Mouse (Mus musculus): ENCODE measurements around the gene Derl3. TPM values are rescaled to one million over a fixed set of nuclear protein-coding genes. Genes with fewer than 3 reads are reported as not detected.
"Not testable (repeated sequence)": the region's sequence is repeated elsewhere in the genome, so short reads cannot be mapped to it uniquely, and the experiment has no call there.

The Derl3 gene
- polyA plus RNA-seq, 1 experiment from 2014 or later, result 2.9 TPM

DNA sequence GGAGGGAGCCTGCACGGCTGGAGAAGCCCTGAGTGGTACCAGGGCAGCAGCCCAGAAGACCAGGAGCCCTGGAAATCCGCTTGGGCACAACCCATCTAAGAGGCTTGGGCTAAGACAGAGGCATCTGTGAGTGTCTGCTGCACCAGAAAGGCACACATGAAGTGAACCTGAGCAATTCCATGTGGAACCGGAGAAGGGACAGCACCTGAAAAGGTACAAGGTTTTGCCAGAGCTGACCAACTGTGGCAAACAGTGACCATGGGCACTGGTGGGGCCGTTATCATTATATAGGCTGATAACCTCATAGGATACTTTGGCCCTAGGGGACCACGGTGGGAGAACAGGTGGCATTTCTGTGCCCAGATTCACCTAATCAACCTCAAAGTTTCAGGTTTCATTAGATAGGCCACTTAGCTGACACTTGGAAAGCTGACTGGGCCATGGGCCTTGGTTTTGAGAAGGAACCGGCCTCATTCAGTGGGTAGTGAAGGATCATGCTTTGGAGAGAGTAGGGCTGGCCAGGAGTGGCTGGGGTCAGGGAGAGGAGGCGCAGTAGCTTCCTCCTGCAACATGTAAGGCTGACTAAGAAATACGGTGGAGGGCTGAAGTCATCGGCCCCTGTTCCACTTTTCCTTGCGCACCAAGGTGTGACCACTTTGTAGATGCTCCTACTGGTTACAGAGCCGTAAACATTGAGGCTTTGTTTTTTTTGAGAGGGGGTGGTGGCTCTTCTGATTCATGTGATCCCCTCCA is 36.9 kb upstream of the Derl3 start:
- Histone ChIP-seq H3K4me1 (replicated peaks) (peaks cover 38% of the 10 kb centered on the region), H3K27me3 (no peaks in the 10 kb centered on the region), H3K27ac (replicated peaks) (no peak overlapping the region), H3K4me3 (no peak overlapping the region), H3K36me3 (peaks cover 20% of the 10 kb centered on the region), H3K4me2 (no peak overlapping the region), H3K9ac (no peak overlapping the region), H3K9me3 (no peaks in the 10 kb centered on the region; the same call in 1 of the 2 replicates)
- WGBS, result 83% methylated on average over 11 of the region's 11 CpGs
- ATAC-seq (ENCODE audit: low read depth), result no peak

DNA sequence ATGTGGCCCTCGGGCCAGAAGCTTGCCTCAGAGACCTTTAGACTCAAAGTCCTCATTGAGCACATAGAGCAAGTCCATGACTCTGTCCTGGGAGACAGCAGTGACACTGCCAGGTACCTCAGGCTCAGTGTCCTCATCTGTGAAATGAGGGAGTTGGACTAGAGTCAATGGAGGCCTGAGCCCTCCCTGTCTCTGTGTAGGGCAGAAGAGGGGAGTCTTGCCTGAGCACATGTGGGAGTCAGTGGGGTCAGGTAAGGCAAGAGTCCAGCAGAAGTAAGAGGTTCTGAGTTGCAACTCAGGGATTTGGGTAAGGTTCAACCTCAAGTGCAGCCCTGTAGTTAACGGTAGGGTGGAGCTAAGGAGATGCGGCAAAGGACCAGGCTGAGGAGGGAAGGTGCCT is 36.2 kb upstream of the Derl3 start:
- no peak overlapping the region for H3K9ac ChIP-seq
- H3K36me3 ChIP-seq, result peaks cover 20% of the 10 kb centered on the region
- H3K9me3 ChIP-seq, result no peaks in the 10 kb centered on the region; the same call in 1 of the 2 replicates
- no peak overlapping the region for H3K4me2 ChIP-seq
- peaks cover 36% of the 10 kb centered on the region for H3K4me1 ChIP-seq (replicated peaks)
- WGBS, result 88% methylated on average over 3 of the region's 3 CpGs
- no peaks in the 10 kb centered on the region for H3K27me3 ChIP-seq
- no peak overlapping the region for H3K27ac ChIP-seq (replicated peaks)
- H3K4me3 ChIP-seq, result no peak overlapping the region
- no peak for ATAC-seq (ENCODE audit: low read depth)

DNA sequence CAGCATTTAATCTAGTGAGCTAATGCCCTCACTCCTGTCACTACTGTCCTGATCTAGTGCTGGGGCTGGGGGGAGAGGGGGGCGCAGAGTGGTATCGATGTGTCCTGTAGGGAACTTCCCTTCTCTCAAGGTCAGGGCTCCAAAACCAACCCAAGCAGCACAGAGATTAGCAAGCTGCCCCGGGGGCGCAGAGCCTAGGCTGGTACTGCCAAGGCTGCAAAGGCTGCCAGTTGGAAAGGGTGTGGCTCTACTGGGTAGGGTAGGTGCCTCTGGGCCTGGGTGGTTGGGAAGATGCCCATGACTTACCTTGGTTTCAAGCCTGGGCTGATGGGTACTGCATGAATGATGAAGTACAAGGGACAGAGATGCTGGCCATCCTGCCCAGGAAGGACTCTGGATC is 35.6 kb upstream of the Derl3 start:
- Histone ChIP-seq H3K4me3 (no peak overlapping the region), H3K9ac (0 out of 2 replicates have a peak overlapping the region, but pooled peaks have one; percentile 93), H3K27me3 (no peaks in the 10 kb centered on the region), H3K9me3 (no peaks in the 10 kb centered on the region; the same call in 1 of the 2 replicates), H3K4me2 (0 out of 2 replicates have a peak overlapping the region, but pooled peaks have one; percentile 71), H3K27ac (replicated peaks) (no peak overlapping the region), H3K4me1 (replicated peaks) (peaks cover 36% of the 10 kb centered on the region), H3K36me3 (peaks cover 20% of the 10 kb centered on the region)
- no peak for ATAC-seq (ENCODE audit: low read depth)
- 99% methylated on average over 4 of the region's 4 CpGs for WGBS

DNA sequence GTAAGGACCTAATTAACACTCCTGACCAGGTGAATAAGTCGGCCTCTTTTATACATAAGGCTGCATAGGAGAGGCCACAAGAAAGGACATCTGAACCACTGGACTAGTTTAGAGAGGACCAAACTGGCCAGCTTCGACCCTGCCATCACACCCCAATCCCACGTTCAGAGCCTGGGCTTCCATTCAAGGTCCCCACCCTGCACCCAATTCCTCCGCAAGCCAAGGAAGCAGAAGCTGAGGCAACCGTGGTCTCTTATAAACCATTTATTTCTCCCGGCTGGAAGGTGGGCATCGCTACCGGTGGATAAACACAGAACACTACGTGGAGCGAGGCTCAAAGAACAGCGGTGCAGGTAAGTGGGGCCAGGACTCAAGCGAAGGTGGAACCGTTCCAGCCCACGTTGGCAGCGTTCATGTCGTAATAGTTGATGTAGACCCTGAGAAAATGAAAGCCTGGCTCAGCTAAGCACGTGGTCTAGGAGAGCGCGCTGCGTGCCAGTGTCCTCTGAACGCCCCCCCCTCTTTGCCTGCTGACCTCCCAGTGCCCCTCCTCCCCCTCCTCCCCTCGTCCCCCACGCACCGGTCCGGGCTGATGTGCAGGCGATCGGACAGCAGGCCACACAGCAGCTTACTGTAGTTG is 34.0 kb upstream of the Derl3 start:
- peaks cover 20% of the 10 kb centered on the region for H3K36me3 ChIP-seq
- no peaks in the 10 kb centered on the region for H3K9me3 ChIP-seq
- peak overlapping the region; percentile 79 for H3K4me3 ChIP-seq
- H3K4me2 ChIP-seq, result peak overlapping the region; percentile 71
- peak overlapping the region; percentile 97 for H3K27ac ChIP-seq (replicated peaks)
- H3K9ac ChIP-seq, result peak overlapping the region; percentile 93
- H3K4me1 ChIP-seq (replicated peaks), result peaks cover 36% of the 10 kb centered on the region
- WGBS, result 2% methylated on average over 26 of the region's 27 CpGs
- peak; percentile 83 for ATAC-seq (ENCODE audit: low read depth)
- H3K27me3 ChIP-seq, result no peaks in the 10 kb centered on the region

DNA sequence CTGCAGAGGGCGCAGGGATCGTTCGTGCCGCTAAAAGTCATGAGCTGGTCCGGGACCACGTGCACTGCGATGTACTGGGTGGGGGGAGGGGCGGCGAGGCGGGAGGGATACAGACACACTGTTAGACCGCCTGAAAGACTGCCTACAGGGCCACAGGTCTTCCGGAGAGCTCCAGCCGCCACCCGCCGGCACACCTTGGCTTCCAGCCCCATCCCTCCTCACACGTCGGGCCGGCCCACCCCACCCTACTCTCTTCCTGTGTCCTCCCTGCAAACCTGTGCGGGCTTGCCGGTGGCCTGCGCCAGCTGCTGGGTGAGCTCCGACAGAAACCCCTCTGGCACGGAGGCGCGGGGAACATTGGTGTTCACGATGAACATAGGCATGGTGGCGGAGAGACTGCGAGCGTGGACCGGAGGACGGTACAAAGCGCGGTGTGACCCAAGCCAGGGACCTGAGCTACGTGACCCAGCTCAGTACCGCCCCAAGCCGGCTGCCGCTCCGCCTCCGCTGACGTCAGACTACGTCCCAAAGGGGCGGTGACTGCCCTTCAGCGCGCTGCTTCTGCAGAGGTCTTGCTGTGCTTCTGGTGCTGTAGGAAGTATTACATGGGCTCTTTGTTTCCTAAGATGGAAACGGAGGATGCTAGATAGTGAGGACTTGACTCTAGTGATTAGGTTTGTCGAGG is 33.3 kb upstream of the Derl3 start, which contains the start of gene Mif:
Gene Mif, minus strand, starts transcription at position 455 of the 685 bp plus-strand sequence.
- Histone ChIP-seq H3K9ac (peak within 1 kb of the TSS; percentile 93), H3K4me3 (peak within 1 kb of the TSS; percentile 79), H3K27ac (replicated peaks) (peak within 1 kb of the TSS; percentile 97), H3K4me1 (replicated peaks) (peaks cover 36% of the 10 kb centered on the region), H3K36me3 (peaks cover 20% of the 10 kb centered on the region), H3K4me2 (peak within 1 kb of the TSS; percentile 71)
- WGBS, result under 1% methylated on average over 46 of the region's 46 CpGs
- peak; percentile 97 for ATAC-seq (ENCODE audit: low read depth)
- not testable (repeated sequence) for H3K27me3 ChIP-seq, H3K9me3 ChIP-seq

DNA sequence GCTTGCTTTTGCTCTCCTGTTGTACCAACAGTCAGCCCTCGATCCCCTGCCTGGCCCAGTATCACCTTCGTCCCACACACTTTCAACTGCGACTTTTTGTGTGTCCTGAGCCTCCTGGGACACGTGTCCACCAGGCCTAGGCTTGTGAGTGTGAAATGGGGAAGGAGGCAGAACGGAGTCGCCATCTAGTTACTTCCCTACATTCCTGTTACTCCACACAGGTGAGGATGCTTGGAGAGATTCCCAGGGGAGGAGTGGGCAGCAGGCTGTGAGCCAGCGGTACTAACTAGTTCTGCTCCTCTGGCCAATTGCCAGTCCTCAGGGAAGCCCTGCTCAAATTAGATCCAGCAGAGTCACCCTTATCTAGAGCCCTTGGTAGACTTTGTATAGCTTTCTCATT is 32.5 kb upstream of the Derl3 start:
- peak overlapping the region; percentile 71 for H3K4me2 ChIP-seq
- peak overlapping the region; percentile 79; the same call in 1 of the 2 replicates for H3K4me3 ChIP-seq
- 34% methylated on average over 7 of the region's 7 CpGs for WGBS
- H3K9ac ChIP-seq, result peak overlapping the region; percentile 93; the same call in 1 of the 2 replicates
- H3K9me3 ChIP-seq, result no peaks in the 10 kb centered on the region
- peak overlapping the region; percentile 97 for H3K27ac ChIP-seq (replicated peaks)
- H3K36me3 ChIP-seq, result peaks cover 20% of the 10 kb centered on the region
- peaks cover 36% of the 10 kb centered on the region for H3K4me1 ChIP-seq (replicated peaks)
- no peaks in the 10 kb centered on the region for H3K27me3 ChIP-seq
- no peak for ATAC-seq (ENCODE audit: low read depth)

DNA sequence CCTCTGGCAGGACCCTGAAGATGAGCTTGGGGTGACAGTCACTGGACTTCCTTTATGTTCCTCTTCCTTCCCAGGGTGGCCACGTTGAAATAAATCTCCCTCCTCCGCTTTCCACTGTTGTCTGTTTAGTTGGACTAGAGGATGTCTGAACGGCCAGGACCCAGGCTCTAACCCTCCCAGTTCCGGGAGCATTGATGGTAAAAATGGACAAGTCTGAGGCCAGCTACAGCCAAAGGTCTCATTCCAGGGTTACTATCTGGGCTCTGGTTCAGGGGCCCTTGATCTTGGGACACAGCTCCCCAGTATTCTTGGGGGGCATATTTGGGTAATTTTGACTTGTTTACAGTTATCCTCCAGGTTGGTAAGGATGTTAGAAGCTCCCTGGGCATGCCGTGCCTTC is 31.6 kb upstream of the Derl3 start:
- WGBS, result 66% methylated on average over 5 of the region's 5 CpGs
- no peak for ATAC-seq (ENCODE audit: low read depth)

DNA sequence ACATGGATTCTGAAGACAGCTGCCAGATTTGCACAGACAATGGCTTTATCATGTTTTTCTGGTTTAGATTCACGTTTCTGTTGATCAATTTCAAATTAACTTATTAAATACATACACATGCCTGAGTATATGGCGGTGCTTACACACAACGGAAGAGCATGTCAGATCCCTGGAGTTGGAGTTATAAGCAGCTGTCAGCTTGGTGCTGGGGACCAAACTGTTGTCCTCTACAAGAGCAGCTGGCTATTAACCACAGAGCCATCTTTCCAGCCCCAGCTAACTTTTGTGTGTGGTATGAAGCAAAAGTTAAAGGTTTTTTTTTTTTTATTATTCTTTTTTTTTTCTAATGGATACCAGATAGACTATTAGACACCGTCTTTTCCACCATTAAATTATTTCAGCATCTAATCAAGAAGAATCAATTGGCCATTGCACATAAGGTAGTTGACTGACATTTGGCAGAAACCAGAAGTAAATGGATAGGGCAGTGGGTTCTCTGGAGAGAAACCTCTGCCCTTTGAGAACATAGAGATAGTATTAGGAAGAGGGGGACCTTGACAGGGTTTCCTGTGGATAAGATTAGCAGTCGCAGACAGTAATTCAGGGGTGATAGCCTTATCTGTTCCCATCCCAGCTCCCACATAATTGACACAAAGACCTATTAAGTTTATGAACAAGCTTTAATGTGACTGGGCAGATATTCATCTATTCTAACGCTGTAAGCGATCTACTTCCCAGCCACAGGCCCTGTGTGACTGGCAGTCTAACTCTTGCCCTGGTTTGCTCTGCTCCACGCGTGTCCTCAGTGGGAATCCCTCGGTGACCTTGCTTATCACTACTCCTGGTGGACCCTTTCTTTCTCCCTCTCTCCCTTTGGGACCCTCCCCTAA is 20.9 kb upstream of the Derl3 start:
- WGBS, result 37% methylated on average over 10 of the region's 10 CpGs
- no peaks in the 10 kb centered on the region for H3K27me3 ChIP-seq
- peak overlapping the region; percentile 70 for H3K4me2 ChIP-seq
- peak overlapping the region; percentile 32 for H3K4me3 ChIP-seq
- peak overlapping the region; percentile 92 for H3K27ac ChIP-seq (replicated peaks)
- H3K9me3 ChIP-seq, result no peaks in the 10 kb centered on the region
- peak overlapping the region; percentile 67 for H3K9ac ChIP-seq
- peak; percentile 30 for ATAC-seq (ENCODE audit: low read depth)
- H3K4me1 ChIP-seq (replicated peaks), result peaks cover 21% of the 10 kb centered on the region
- H3K36me3 ChIP-seq, result no peaks in the 10 kb centered on the region

More for the DNA sequence above, 31.6 kb upstream of the Derl3 start:
- H3K4me2 ChIP-seq, result no peak overlapping the region
- H3K4me1 ChIP-seq (replicated peaks), result peaks cover 36% of the 10 kb centered on the region
- H3K27me3 ChIP-seq, result no peaks in the 10 kb centered on the region
- no peak overlapping the region for H3K4me3 ChIP-seq
- H3K36me3 ChIP-seq, result peaks cover 18% of the 10 kb centered on the region
- H3K9ac ChIP-seq, result no peak overlapping the region
- H3K9me3 ChIP-seq, result no peaks in the 10 kb centered on the region
- no peak overlapping the region for H3K27ac ChIP-seq (replicated peaks)

DNA sequence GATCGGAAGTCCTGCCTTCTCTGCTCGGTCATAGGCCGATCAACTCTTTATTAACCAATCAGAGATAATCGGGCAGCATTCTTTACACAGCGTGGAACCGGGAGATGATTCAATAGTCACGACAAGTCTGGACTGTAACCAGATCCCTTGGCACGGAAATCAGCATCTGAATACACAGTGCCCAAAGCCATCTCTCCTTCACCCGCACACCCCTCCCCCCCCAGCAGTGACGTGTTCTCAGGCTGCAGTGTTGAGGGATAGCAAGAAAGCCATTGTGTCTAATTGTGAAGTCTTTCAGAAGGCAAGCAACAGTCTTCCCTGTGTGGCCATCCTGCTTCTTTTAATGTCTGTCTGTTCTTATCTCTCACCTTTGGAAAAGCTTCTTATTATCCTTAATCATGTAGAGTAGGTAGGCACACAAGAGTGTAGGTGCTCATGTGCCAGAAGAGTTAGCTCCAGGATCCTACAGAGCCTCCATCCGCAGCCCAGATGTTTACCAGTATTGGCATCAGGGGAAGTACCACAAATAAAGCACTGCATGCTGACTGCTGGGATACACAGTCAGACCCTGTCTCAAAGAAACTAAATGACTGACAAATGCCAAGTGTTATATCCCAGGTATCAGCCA is 20.2 kb upstream of the Derl3 start:
- H3K36me3 ChIP-seq, result no peaks in the 10 kb centered on the region
- H3K4me3 ChIP-seq, result peak overlapping the region; percentile 32
- peaks cover 21% of the 10 kb centered on the region for H3K4me1 ChIP-seq (replicated peaks)
- peak overlapping the region; percentile 92 for H3K27ac ChIP-seq (replicated peaks)
- under 1% methylated on average over 11 of the region's 11 CpGs for WGBS
- peak; percentile 99 for ATAC-seq (ENCODE audit: low read depth)
- H3K27me3 ChIP-seq, result no peaks in the 10 kb centered on the region
- H3K4me2 ChIP-seq, result peak overlapping the region; percentile 70
- peak overlapping the region; percentile 67 for H3K9ac ChIP-seq
- no peaks in the 10 kb centered on the region for H3K9me3 ChIP-seq

DNA sequence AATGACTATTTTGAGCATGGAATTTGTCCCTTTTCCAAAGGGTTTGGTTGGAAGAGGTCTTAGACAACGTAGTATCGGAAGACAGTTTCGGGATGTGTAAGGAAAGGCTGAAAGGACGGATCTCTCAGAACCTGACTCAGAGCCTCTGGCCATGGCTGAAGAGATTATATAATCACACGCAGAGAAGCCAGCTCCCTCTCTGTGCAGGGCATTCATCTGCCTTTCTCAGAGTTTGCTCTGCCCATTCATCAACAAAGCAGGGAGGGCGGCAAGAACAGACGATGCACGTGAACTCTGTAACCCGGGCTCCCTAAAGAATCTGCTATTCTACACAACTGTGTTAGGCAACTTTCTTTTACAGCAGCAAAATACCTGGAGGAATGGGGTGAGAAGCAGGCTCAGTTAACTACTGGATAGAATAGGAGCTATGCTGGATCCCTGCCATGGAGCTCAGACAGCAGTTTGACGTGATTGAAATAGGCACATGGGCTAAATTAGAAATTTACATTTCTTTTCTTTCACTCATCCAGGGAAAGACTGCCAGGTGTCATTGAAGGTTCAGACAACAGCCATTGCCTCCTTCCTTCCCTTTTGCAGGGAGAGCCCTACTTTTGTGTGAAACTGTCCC is 19.6 kb upstream of the Derl3 start:
- peak overlapping the region; percentile 32 for H3K4me3 ChIP-seq
- 16% methylated on average over 10 of the region's 10 CpGs for WGBS
- no peaks in the 10 kb centered on the region for H3K27me3 ChIP-seq
- peak overlapping the region; percentile 67 for H3K9ac ChIP-seq
- no peaks in the 10 kb centered on the region for H3K9me3 ChIP-seq
- no peak for ATAC-seq (ENCODE audit: low read depth)
- peak overlapping the region; percentile 70 for H3K4me2 ChIP-seq
- H3K36me3 ChIP-seq, result no peaks in the 10 kb centered on the region
- peak overlapping the region; percentile 92 for H3K27ac ChIP-seq (replicated peaks)
- H3K4me1 ChIP-seq (replicated peaks), result peaks cover 21% of the 10 kb centered on the region

Data from neural tube, embryonic 13.5 days (tissue).